Mouse (Mus musculus): ENCODE measurements around the gene Phf13.
A peak's percentile ranks its signal among the peaks of the same experiment; 100 is the strongest.

Gene Phf13

GRCm38 (mm10) chr4:151993035-151993434, 3.0 kb downstream of the Phf13 start:
- no peak for DNase-seq (ENCODE audit: low spot score in 2 of 2)

GRCm38 (mm10) chr4:151992091-151992490, 4.0 kb downstream of the Phf13 start:
- DNase-seq (ENCODE audit: low spot score in 2 of 2) = no peak

GRCm38 (mm10) chr4:151989110-151989488, 7.0 kb downstream of the Phf13 start:
- DNase-seq (ENCODE audit: low spot score in 2 of 2) = no peak

GRCm38 (mm10) chr4:151988342-151989109, 7.5 kb downstream of the Phf13 start, which contains the start of gene Thap3:
Gene Thap3 (minus strand): TSS chr4:151988997.
- DNase-seq (ENCODE audit: low spot score in 2 of 2) = peak; percentile 81 to 83

GRCm38 (mm10) chr4:151988014-151988341, 8.1 kb downstream of the Phf13 start:
- DNase-seq (ENCODE audit: low spot score in 2 of 2) = no peak

GRCm38 (mm10) chr4:151986650-151987049, 9.4 kb downstream of the Phf13 start:
- DNase-seq (ENCODE audit: low spot score in 2 of 2) = no peak

GRCm38 (mm10) chr4:151985886-151986285, 10.2 kb downstream of the Phf13 start:
- no peak for DNase-seq (ENCODE audit: low spot score in 2 of 2)

- no peak for DNase-seq (ENCODE audit: low spot score in 2 of 2)
Measured at GRCm38 (mm10) chr4:151983560-151983959, 12.5 kb downstream of the Phf13 start.

- DNase-seq (ENCODE audit: low spot score in 2 of 2) = no peak
Measured at GRCm38 (mm10) chr4:151983043-151983442, 13.0 kb downstream of the Phf13 start.

- peak; percentile 68 to 82 for DNase-seq (ENCODE audit: low spot score in 2 of 2)
Measured at GRCm38 (mm10) chr4:151981363-151981762, 14.7 kb downstream of the Phf13 start.

GRCm38 (mm10) chr4:151980699-151981098, 15.4 kb downstream of the Phf13 start:
- DNase-seq (ENCODE audit: low spot score in 2 of 2) = no peak

GRCm38 (mm10) chr4:151977748-151978147, 18.3 kb downstream of the Phf13 start:
- DNase-seq (ENCODE audit: low spot score in 2 of 2) = peak; percentile 65 to 79

GRCm38 (mm10) chr4:151975441-151975840, 20.6 kb downstream of the Phf13 start:
- DNase-seq (ENCODE audit: low spot score in 2 of 2) = no peak

GRCm38 (mm10) chr4:151972221-151972967, 23.7 kb downstream of the Phf13 start:
- no peak for DNase-seq (ENCODE audit: low spot score in 2 of 2)

GRCm38 (mm10) chr4:151968204-151968921, 27.7 kb downstream of the Phf13 start:
- DNase-seq (ENCODE audit: low spot score in 2 of 2) = no peak

- DNase-seq (ENCODE audit: low spot score in 2 of 2) = no peak
Measured at GRCm38 (mm10) chr4:151962817-151963216, 33.2 kb downstream of the Phf13 start.

GRCm38 (mm10) chr4:151960513-151960854, 35.6 kb downstream of the Phf13 start:
- DNase-seq (ENCODE audit: low spot score in 2 of 2) = no peak

GRCm38 (mm10) chr4:151959849-151960512, 36.1 kb downstream of the Phf13 start:
- DNase-seq (ENCODE audit: low spot score in 2 of 2) = no peak

- no peak for DNase-seq (ENCODE audit: low spot score in 2 of 2)
Measured at GRCm38 (mm10) chr4:151957584-151958315, 38.3 kb downstream of the Phf13 start.

GRCm38 (mm10) chr4:151955791-151956190, 40.3 kb downstream of the Phf13 start:
- DNase-seq (ENCODE audit: low spot score in 2 of 2) = no peak

- no peak for DNase-seq (ENCODE audit: low spot score in 2 of 2)
Measured at GRCm38 (mm10) chr4:151953209-151953608, 42.8 kb downstream of the Phf13 start.

Measured in heart, adult 9 months (tissue).